23 mouse cellular contexts compared by ENCODE assay signal in the genomic region with DNA sequence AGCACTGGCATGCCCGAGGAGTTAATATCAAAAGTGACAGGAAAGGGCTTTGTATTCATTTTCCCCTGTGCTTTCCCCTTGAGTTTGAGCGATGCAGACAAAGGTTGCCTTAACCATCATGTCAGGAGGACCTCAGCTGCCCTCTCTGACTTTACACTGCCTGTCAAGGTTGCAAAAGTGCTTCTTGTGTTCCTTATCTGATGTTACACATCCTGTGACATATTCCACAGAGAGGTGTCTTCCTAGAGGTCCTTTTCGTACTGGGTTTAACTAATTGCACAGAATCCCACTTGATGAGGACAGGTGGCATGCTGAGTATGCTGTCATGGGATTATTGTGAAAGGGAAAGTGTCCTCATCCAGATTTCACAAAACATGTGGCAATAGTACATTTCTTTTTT. TPM values are rescaled to one million over a fixed set of nuclear protein-coding genes. Genes with fewer than 3 reads are reported as not detected.
A peak's percentile ranks its signal among the peaks of the same experiment; 100 is the strongest.
DNase-seq lines count a peak whose midpoint lies in the region; TF ChIP-seq lines count a peak whose summit lies in the region.
"Had no signal": no experiment of that assay in that cellular context is flagged by ENCODE, and none has a peak within 500 bp of the region (broad histone marks: within the 10 kb centered on the region; RNA-seq: fewer than 3 reads in every experiment).

No protein-coding gene starts in this region.

- no peaks in the 10 kb centered on the region for H3K27me3 ChIP-seq in thymus, adult 2 months (ENCODE audit: control insufficient read depth, insufficient read depth, low read length)
- H3K27me3 ChIP-seq: embryonic facial prominence, embryonic 15.5 days; heart, embryonic 15.5 days; hindbrain, embryonic 15.5 days had no signal

- H3K4me1 ChIP-seq in thymus, adult 2 months (replicated peaks; ENCODE audit: control insufficient read depth, insufficient read depth, low read length) = no peaks in the 10 kb centered on the region; the same call in 1 of the 2 replicates
- H3K4me1 ChIP-seq: embryonic facial prominence, embryonic 15.5 days; forebrain, embryonic 10.5 days; heart, embryonic 15.5 days; hindbrain, embryonic 10.5 days; hindbrain, embryonic 15.5 days had no signal

- intact Hi-C loops in heart, postnatal 36 days (cut with DNase I) = no loop called here
- intact Hi-C loops in gastrocnemius, adult 2 months (cut with DNase I) = no loop called here

- TF ChIP-seq POLR2A in thymus, adult 2 months (IDR thresholded peaks at IDR 0.05; ENCODE audit: control insufficient read depth, extremely low read depth, insufficient read depth, low read length, poor library complexity) = no peak

- no peak for TF ChIP-seq CTCF in gastrocnemius, adult 2 months (IDR thresholded peaks at IDR 0.05)
- no peak for TF ChIP-seq CTCF in thymus, adult 2 months (IDR thresholded peaks at IDR 0.05; ENCODE audit: borderline replicate concordance, control insufficient read depth, extremely low read depth, insufficient read depth, low read length, poor library complexity)

- no peak overlapping the region for H3K4me3 ChIP-seq in gastrocnemius, adult 2 months
- H3K4me3 ChIP-seq in thymus, adult 2 months (ENCODE audit: control insufficient read depth, insufficient read depth, low read length) = no peak overlapping the region
- H3K4me3 ChIP-seq: embryonic facial prominence, embryonic 15.5 days; erythroblast, embryonic 14.5 days; forebrain, embryonic 10.5 days; heart, adult 2 months; heart, embryonic 15.5 days; hindbrain, embryonic 10.5 days; hindbrain, embryonic 15.5 days had no signal

- no peak overlapping the region for H3K27ac ChIP-seq in gastrocnemius, adult 2 months
- H3K27ac ChIP-seq in thymus, adult 2 months (ENCODE audit: control insufficient read depth, insufficient read depth, low read length) = no peak overlapping the region
- H3K27ac ChIP-seq: embryonic facial prominence, embryonic 15.5 days; forebrain, embryonic 10.5 days; heart, adult 2 months; heart, embryonic 15.5 days; hindbrain, embryonic 10.5 days; hindbrain, embryonic 15.5 days had no signal

- H3K36me3 ChIP-seq in thymus, adult 2 months (ENCODE audit: control insufficient read depth, insufficient read depth, low read length) = no peaks in the 10 kb centered on the region; the same call in 1 of the 2 replicates
- H3K36me3 ChIP-seq: embryonic facial prominence, embryonic 15.5 days; heart, embryonic 15.5 days; hindbrain, embryonic 15.5 days had no signal

- WGBS in thymus, adult 2 months = 58% methylated on average over 3 of the region's 3 CpGs

- DNase-seq in heart, adult 11 months = peak; percentile 57
- no peak for DNase-seq in heart, postnatal 36 days
- DNase-seq in CD4-positive, CD25-positive, alpha-beta regulatory T cell, adult 2 months (ENCODE audit: low read depth, low spot score) = peak; percentile 16
- DNase-seq in induced T-regulatory cell, adult 2 months (ENCODE audit: low read depth) = peak; percentile 42
- no peak for DNase-seq in gastrocnemius, adult 2 months
- DNase-seq in c-Kit-positive CD71-positive TER-119-positive erythroid progenitor cells, embryonic 14.5 days (ENCODE audit: low spot score) = no peak
- DNase-seq in thymus, adult 2 months = no peak
- DNase-seq: adrenal gland, postnatal 25 days; cerebellum, adult 2 months; cerebellum, postnatal 14 days; embryo, embryonic 11 days; gastrocnemius, postnatal 36 days; heart, adult 2 months; heart, postnatal 14 days had no signal

RNA-seq across cellular contexts. Expression of a gene that starts 16.4 kb away (rescaled TPM):
- under 1 TPM in 1 of 2 experiments, not detected in 1; 0.25 TPM for total RNA-seq in heart, postnatal 36 days (2021)
- total RNA-seq in gastrocnemius, adult 2 months (2021) = not detected
- 0.97 and 1.2 TPM in 2 replicates for polyA plus RNA-seq in thymus, adult 2 months (2012; rRNA removed)
- total RNA-seq: common myeloid progenitor, adult 5-6 weeks; gastrocnemius, postnatal 36 days had no signal
- polyA plus RNA-seq: G1E; heart, embryonic 11.5 days had no signal

Comparison
In these comparisons a context has a peak if more than half of its experiments do, and no peak if none do; other contexts are left out.
1. DNase-seq: peak in heart, adult 11 months (single experiment), CD4-positive, CD25-positive, alpha-beta regulatory T cell, adult 2 months (single experiment) and induced T-regulatory cell, adult 2 months (single experiment); none in heart, postnatal 36 days (0 of 2), gastrocnemius, adult 2 months (single experiment), c-Kit-positive CD71-positive TER-119-positive erythroid progenitor cells, embryonic 14.5 days (single experiment) and thymus, adult 2 months (single experiment).